Mouse (Mus musculus) activated CD4-positive, CD25-positive, alpha-beta regulatory T cell, adult 4 months (primary cell): ENCODE measurements around the gene Gramd1c. TPM values are rescaled to one million over a fixed set of nuclear protein-coding genes. Genes with fewer than 3 reads are reported as not detected.

Experiments
- ATAC-seq: one replicate; pipeline ENCODE4 v1.8.0; 2017
- polyA plus RNA-seq, 2 experiments: library from polyadenylated mRNA; unstranded; fragments of 100-300 nt; shearing (Covaris generic); gene quantifications; one replicate each; pipeline ENCODE4 v1.2.1; 2017

The Gramd1c gene
- polyA plus RNA-seq, 2 experiments from 2014 or later, result 3.6 TPM

- ATAC-seq, result no peak
Measured at GRCm38 (mm10) chr16:44017707-44018106, 45.4 kb downstream of the Gramd1c start.

DNA sequence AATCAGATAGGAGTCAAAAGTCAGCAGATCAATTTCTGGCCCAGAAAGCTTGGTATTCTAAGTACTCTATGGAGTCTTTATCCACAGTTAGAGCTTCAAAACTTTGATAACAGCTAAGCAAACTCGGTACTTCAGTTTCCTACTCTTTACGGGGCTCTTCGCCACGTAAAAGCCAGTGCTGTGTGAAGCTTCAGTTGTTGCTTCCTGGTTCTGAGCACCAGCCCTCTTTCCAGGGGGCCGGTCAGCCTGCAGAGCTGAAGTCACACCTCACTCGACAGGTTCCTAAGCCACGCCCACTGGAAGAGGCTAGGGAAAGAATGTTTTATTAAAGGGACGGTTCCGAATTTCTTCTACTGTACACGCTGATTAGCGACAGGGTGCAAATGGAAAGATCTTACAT, 47.0 kb downstream of the Gramd1c start:
- ATAC-seq, result peak; percentile 99

DNA sequence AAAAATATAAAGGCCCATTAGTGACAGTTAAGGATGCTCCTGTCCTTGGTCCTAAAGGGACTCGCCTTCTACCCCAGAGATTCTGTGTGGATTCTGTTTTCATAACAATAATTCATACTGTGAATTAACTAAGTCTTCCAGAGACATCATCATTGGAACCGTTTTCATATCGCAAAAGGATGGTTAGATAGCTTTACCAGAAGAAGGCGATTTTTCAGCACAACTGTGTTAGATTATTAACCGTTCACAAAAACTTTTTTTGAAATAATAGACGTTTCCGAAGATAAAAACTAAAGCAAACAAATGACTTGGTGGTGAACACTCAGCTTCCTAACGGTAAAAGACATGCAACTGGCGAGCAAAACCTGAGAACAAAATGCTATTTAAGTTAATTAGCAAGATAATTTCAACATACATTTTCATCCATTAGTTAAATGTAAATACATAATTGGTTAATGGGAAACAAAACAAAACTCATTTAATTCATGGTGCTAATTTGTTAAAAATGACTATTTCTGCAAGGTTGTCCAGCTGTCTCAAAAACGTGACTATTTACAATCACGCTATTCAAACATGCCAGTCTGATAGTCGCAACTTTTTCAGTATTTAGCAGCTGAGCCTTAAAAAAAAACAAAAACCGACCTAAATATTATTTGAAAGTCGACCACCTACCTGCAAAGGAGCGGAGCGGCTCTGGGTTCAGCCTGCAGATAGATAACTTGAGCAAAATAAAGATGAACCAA, 47.6 kb downstream of the Gramd1c start:
- ATAC-seq, result no peak

DNA sequence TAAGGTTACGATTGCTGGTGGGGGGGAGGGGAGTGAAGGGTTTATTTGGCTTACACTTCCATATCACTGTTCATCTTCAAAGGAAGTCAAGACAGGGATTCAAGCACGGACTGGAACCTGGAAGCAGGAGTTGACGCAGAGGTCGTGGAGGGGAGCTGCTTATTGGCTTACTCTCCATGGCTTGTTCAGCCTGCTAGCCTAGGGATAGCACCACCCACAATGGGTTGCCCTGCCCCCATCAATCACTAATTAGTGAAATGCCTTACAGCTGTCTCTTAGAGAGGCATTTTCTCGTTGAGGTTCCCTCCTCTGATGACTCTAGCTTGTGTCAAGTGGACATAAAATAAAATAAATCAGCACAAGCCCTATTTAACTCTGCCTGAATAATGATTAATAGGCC, 52.1 kb downstream of the Gramd1c start:
- no peak for ATAC-seq

DNA sequence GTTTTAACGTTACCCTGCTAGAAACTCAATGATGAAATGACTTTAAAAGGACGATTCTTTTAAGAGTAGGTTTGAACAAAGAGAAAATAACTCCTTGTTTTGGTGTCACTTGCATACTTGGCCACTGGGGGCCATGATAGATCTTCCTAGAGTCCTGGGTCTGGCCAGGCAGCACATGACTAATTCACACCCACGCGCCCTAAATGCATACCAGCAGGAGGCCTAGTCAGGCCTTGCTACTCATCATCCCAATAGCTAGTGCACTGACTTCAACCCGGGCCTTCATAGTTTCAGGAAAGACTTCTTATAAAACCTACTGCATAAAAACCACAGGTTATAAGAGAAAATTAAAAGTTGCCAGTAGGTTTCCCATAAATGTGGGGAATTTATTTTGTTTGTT, 61.1 kb downstream of the Gramd1c start:
- no peak for ATAC-seq

GRCm38 (mm10) chr16:43999541-43999940, 63.6 kb downstream of the Gramd1c start:
- no peak for ATAC-seq

DNA sequence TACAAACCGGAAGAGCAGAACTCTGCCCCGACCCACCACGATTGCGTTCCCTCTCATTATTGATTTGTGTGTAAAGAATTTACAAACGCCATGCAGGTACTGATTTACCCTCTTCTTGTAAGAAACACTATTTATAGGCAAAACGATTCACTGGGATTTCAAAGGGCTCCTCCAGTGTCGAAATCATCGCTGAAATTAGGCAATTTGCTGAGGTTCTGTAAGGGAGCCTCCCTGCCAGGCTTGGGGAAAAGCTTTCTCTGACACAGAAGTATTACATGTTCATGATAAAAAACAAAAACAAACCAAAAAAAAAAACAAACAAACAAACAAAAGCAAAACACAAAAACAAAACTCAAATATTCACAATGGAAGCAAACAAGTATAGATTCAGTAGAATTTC, 64.0 kb downstream of the Gramd1c start:
- ATAC-seq, result no peak

- no peak for ATAC-seq
Measured at GRCm38 (mm10) chr16:43994623-43995022, 68.5 kb downstream of the Gramd1c start.

DNA sequence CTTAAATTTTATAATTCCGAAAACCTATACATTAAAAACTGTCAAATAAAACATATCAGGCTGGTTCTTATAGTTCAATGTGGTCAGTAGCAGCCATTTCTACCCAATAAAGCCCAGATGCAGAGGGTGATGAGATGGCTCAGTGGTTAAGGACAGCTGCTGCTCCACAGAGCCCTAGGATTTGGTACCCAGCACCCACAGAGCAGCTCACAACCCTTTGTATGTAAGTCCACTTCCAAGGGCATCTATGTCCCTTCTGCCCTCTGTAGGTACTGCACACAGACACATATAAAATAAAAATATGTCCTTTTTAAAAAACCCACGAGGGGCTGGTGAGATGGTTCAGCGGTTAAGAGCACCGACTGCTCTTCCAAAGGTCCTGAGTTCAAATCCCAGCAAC, 76.8 kb downstream of the Gramd1c start:
- ATAC-seq, result no peak

DNA sequence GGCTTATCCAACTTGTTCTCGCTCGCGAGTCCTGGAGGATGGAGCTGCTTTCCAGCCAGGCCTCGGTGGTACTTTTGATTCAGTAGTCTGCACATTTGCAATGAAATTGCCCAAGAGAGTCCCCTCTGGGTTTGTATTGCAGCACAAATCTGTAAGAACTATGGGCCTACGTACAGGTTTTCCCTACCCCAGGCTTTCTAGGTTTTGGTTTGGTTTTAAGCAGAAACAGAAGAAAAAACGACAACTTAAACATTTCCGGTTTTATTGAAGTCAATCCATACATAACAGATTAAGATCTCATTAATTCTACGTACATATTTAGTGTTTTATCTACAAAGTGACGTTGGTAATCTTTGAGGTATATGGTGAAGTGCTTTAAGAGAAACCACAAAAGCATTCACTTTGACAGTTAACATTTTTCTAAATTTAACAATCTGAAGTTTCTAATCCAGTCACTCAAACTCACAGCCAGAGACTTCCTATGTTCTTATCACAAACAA, 83.0 kb downstream of the Gramd1c start:
- peak; percentile 43 for ATAC-seq

- peak; percentile 63 for ATAC-seq
Measured at GRCm38 (mm10) chr16:43979328-43980109, 83.6 kb downstream of the Gramd1c start, which contains the start of gene Zdhhc23. Gene Zdhhc23 (minus strand): TSS chr16:43979791.

DNA sequence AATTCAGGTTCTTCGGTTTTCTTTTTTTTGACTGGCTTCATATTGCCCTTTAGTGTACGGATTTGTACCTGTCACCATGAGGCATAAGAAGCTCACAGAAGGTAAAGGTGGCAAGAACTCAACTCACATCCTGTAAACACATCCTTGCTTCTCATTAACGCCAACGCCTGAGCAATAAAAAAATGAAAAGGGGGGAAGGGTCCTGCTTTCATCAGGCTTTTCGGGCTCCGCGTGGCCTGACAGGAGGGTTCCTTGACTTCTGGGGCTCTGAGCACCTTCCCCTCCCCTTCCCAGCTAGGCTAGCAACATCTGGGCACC, 84.2 kb downstream of the Gramd1c start:
- ATAC-seq, result peak; percentile 16

GRCm38 (mm10) chr16:43973606-43974220, 89.4 kb downstream of the Gramd1c start:
- no peak for ATAC-seq

DNA sequence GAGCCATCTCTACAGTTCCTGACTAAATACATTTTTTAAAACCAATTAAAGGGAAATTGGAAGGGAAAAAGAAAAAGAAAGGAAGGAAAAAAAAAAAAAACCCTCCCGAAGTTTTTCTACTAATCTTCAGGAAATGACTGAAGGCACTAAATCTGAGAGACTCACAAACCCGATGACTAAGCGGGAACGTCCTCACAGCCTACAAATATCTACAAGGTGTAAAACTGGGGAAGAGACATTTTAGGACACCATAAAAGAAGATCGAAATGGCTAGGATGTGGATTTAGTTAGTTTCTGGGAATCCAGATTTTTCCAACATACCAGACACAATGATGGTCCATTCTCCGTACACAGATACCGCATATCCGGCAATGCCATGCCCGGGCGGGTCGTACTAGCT, 90.0 kb downstream of the Gramd1c start:
- no peak for ATAC-seq

GRCm38 (mm10) chr16:43972391-43972790, 90.8 kb downstream of the Gramd1c start:
- ATAC-seq, result no peak

- ATAC-seq, result no peak
Measured at GRCm38 (mm10) chr16:43971741-43972140, 91.4 kb downstream of the Gramd1c start.

GRCm38 (mm10) chr16:43971189-43971588, 92.0 kb downstream of the Gramd1c start:
- no peak for ATAC-seq

- ATAC-seq, result no peak
Measured at GRCm38 (mm10) chr16:43970426-43970825, 92.7 kb downstream of the Gramd1c start.

DNA sequence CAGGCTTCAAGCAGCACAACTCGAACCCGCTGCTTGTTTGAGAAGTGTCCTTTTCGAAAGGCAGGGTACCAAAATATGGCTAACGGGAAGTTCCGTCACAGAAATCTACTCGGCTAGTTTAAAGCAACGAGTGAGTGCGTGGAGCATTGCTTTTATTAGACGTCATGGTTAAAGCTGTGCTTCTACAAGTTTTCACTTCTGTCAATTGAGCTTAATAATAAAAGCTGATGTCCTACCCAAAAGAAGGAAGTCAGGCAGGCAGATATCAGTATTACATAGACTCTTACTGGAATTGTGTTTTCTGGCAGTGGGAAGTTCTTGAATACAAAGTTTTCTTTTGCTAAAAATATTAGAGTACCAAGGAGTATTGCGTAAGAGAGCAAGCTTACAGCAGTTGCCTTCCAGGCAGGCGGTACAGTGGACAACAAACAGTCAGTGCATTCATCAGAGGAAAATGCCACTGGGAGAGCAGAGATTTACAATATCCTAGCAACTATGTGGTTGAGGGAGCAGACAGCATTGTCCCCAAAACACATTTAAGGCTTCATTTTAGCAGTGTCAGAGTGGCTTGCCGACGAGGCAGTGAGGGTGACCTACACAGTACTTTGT, 97.3 kb downstream of the Gramd1c start:
- no peak for ATAC-seq

GRCm38 (mm10) chr16:43963780-43964179, 99.4 kb downstream of the Gramd1c start:
- no peak for ATAC-seq

DNA sequence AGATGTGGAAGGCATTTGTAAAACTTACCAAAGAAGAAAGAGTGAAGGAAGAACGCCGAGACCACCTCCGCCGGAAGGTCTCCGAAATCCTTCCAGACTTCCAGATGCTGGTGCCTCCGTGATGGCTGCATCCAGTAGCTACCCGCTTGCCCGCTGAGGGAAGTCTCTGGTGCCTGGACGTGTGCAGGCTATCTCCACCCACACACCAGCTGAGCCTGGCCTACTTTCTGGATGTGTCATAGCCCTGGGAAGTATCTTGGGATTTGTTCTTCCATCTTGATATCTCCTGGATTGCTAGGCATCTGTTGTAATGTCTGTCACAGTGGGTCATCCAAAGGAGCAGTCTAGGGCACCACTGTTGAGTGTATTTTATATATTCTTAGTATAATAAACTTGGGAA, 99.9 kb downstream of the Gramd1c start:
- ATAC-seq, result no peak

- no peak for ATAC-seq
Measured at GRCm38 (mm10) chr16:43958038-43958437, 105.1 kb downstream of the Gramd1c start.

GRCm38 (mm10) chr16:43954913-43955312, 108.2 kb downstream of the Gramd1c start:
- peak; percentile 32 for ATAC-seq
